Mouse (Mus musculus): ENCODE data around the gene Serpine3.

- TF ChIP-seq POLR2A (IDR thresholded peaks at IDR 0.05; ENCODE audit: insufficient read length, low read depth): no peak
- no peak for TF ChIP-seq MAX (IDR thresholded peaks at IDR 0.05; ENCODE audit: low read depth)
- TF ChIP-seq CEBPB (IDR thresholded peaks at IDR 0.05; ENCODE audit: insufficient read depth, poor library complexity, severe bottlenecking): no peak
- TF ChIP-seq POLR2AphosphoS2 (IDR thresholded peaks at IDR 0.05; ENCODE audit: insufficient read length, low read depth): no peak
- no peak for TF ChIP-seq E2F4 (IDR thresholded peaks at IDR 0.05; ENCODE audit: insufficient read depth)
- no peak for TF ChIP-seq MYOD1 (IDR thresholded peaks at IDR 0.05; ENCODE audit: control insufficient read depth in 1 of 3, insufficient read length in 2 of 3, low read depth in 2 of 3)
- TF ChIP-seq TCF12 (IDR thresholded peaks at IDR 0.05; ENCODE audit: insufficient read depth, poor library complexity, severe bottlenecking): no peak
- TF ChIP-seq USF1 (IDR thresholded peaks at IDR 0.05; ENCODE audit: low read depth): no peak
Observed at GRCm38 (mm10) chr14:62673646-62674045, 10.2 kb downstream of the Serpine3 start.

Measured in myocyte (in vitro differentiated cells).